ENCODE assay signal across 8 mouse cellular contexts in the genomic region with DNA sequence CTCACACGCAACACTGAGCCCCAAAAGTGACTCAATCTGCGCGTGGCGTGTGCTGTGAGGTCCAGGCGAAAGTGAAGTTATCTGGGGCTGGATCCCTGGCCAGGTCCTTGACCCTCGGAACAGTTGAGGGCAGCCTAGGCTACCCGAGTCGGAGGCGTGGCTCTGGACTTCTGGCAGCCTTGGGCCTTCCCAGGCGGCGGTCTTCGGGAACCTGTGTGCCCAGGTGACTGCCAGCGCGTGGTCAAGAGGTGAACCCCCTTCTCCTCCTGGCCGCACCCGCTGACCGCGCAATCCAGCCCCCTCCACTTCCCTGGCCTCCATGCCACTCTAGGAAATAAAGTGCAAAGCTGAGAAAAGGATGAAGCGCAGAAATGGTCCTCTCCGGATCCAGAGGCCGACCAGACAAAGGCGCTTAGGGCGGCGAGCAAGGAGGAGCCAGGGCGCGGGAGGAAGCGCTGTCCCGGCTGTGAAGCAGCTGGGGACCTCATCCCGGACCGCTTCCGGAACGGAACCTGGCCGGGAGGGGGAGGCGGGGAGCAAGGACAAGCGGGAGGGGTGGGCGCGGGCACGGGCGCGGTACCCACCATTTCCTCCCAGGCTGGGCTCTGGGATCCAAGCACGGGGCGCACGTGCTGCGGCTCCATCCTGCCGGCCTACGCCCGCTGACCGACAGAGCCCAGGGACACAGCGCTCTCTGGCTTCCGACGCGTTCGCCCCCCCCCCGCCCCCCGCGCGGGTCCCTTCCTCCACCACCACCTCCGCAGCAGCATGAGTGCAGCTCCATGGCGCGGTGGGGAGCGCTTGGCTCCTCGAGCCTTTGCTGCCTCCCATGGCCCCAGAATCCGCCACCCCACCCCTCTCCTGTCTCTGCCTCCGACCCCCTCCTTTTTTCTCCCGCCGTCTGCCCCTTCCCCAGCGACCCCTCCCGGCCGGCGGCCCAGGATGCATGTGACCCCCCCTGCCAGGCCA. TPM values are rescaled to one million over a fixed set of nuclear protein-coding genes. Genes with fewer than 3 reads are reported as not detected.
DNase-seq lines count a peak whose midpoint lies in the region; ATAC-seq and TF ChIP-seq lines count a peak whose summit lies in the region.
"Not testable (repeated sequence)": the region's sequence is repeated elsewhere in the genome, so short reads cannot be mapped to it uniquely, and the experiment has no call there.

A gene (minus strand): TSS at position 669 of the 969 bp plus-strand sequence.

- not testable (repeated sequence) for TF ChIP-seq POLR2A in limb, embryonic 14.5 days (IDR thresholded peaks at IDR 0.05; ENCODE audit: borderline replicate concordance, extremely low read depth, insufficient read depth, insufficient read length); small intestine, adult 2 months (IDR thresholded peaks at IDR 0.05; ENCODE audit: low read depth, low read length)

- not testable (repeated sequence) for H3K9me3 ChIP-seq in limb, embryonic 14.5 days (ENCODE audit: control insufficient read depth, low read length); midbrain, embryonic 14.5 days (ENCODE audit: control insufficient read depth, low read length)

- intact Hi-C loops in heart, postnatal 36 days (cut with DNase I) = not testable (repeated sequence)

- H3K27me3 ChIP-seq in limb, embryonic 14.5 days (ENCODE audit: control insufficient read depth, insufficient read depth, low read length); midbrain, embryonic 14.5 days (ENCODE audit: control insufficient read depth, insufficient read depth, low read length); small intestine, adult 2 months (ENCODE audit: control insufficient read depth, insufficient read depth, low read length): not testable (repeated sequence)

- not testable (repeated sequence) for TF ChIP-seq CTCF in small intestine, adult 2 months (IDR thresholded peaks at IDR 0.05; ENCODE audit: extremely low read depth, insufficient read length, insufficient replicate concordance, low read depth, low read length)

- not testable (repeated sequence) for H3K27ac ChIP-seq in limb, embryonic 14.5 days (replicated peaks; ENCODE audit: low read depth, low read length); small intestine, adult 2 months (ENCODE audit: insufficient read depth, low read depth, low read length)
- H3K27ac ChIP-seq in midbrain, embryonic 14.5 days (replicated peaks; ENCODE audit: low read depth, low read length) = peak within 1 kb of the TSS; percentile 74

- peak within 1 kb of the TSS; percentile 39 for H3K4me3 ChIP-seq in limb, embryonic 14.5 days (replicated peaks; ENCODE audit: low read length)
- peak within 1 kb of the TSS; percentile 45 for H3K4me3 ChIP-seq in midbrain, embryonic 14.5 days (replicated peaks; ENCODE audit: low read depth, low read length)
- peak within 1 kb of the TSS; percentile 24; the same call in 1 of the 2 replicates for H3K4me3 ChIP-seq in small intestine, adult 2 months (ENCODE audit: low read depth, low read length)

- peak within 1 kb of the TSS; percentile 60 for H3K4me2 ChIP-seq in limb, embryonic 14.5 days (replicated peaks; ENCODE audit: low read depth, low read length, severe bottlenecking)
- H3K4me2 ChIP-seq in midbrain, embryonic 14.5 days (ENCODE audit: low read length) = peak within 1 kb of the TSS; percentile 67

- DNase-seq in CD4-positive helper T cell, adult 2 months (ENCODE audit: low read depth, low spot score) = peak; percentile 7
- DNase-seq in cerebellum, postnatal 25 days = peak; percentile 11 to 15
- DNase-seq in frontal cortex, postnatal 25 days (ENCODE audit: low spot score in 2 of 2) = peak; percentile 6 to 8
- DNase-seq in heart, postnatal 36 days = peak; percentile 29 to 48
- DNase-seq in kidney, postnatal 14 days = peak; percentile 54
- DNase-seq in limb, embryonic 14.5 days (ENCODE audit: low spot score) = peak; percentile 2
- peak; percentile 47 for DNase-seq in midbrain, embryonic 14.5 days

- ATAC-seq in limb, embryonic 14.5 days (ENCODE audit: low FRiP score, low read depth); midbrain, embryonic 14.5 days (ENCODE audit: low FRiP score, low TSS enrichment): not testable (repeated sequence)

- under 1% methylated on average over 26 of the region's 70 CpGs for WGBS in limb, embryonic 14.5 days
- WGBS in midbrain, embryonic 14.5 days = 2% methylated on average over 58 of the region's 70 CpGs
- 2% methylated on average over 56 of the region's 70 CpGs for WGBS in small intestine, adult 2 months

- not testable (repeated sequence) for H3K4me1 ChIP-seq in limb, embryonic 14.5 days (ENCODE audit: control insufficient read depth, insufficient read depth, low read length); midbrain, embryonic 14.5 days (ENCODE audit: control insufficient read depth, insufficient read depth, low read length); small intestine, adult 2 months (ENCODE audit: control insufficient read depth, insufficient read depth, insufficient read length, low read length)

- H3K9ac ChIP-seq in limb, embryonic 14.5 days (ENCODE audit: low read depth, low read length, severe bottlenecking) = peak within 1 kb of the TSS; percentile 48
- peak within 1 kb of the TSS; percentile 71 for H3K9ac ChIP-seq in midbrain, embryonic 14.5 days (replicated peaks; ENCODE audit: low read length)

- not testable (repeated sequence) for H3K36me3 ChIP-seq in limb, embryonic 14.5 days (ENCODE audit: control insufficient read depth, insufficient read depth, low read length); midbrain, embryonic 14.5 days (ENCODE audit: control insufficient read depth, insufficient read depth, low read length); small intestine, adult 2 months (ENCODE audit: control insufficient read depth, insufficient read depth, low read length)

RNA-seq across cellular contexts. Expression of the gene that starts here (rescaled TPM):
- under 1 TPM in 1 of 2 experiments, not detected in 1; 0.19 TPM for total RNA-seq in heart, postnatal 36 days (2021)
- 2.4 and 2.6 TPM in 2 replicates for polyA plus RNA-seq in limb, embryonic 14.5 days (2012; rRNA removed)
- 0.58 and 1.4 TPM in 2 replicates for polyA plus RNA-seq in limb, embryonic 14.5 days (2014; fragmentation: Nextera tagmentation; extraction: Ambion mirVana)
- 4.9 and 5.6 TPM in 2 replicates for polyA plus RNA-seq in midbrain, embryonic 14.5 days (2014; fragmentation: Nextera tagmentation; extraction: Ambion mirVana)
- not detected in 2 replicates for polyA plus RNA-seq in small intestine, adult 2 months (2012; rRNA removed)

Comparison
In these comparisons a context has a peak if more than half of its experiments do, and no peak if none do; other contexts are left out.
1. Peak in DNase-seq in heart, postnatal 36 days; RNA of the gene not detected or under 1 TPM.
2. DNase-seq: peak in every context shown above with its lines; median percentile 54 in kidney, postnatal 14 days; 47 in midbrain, embryonic 14.5 days; 38 in heart, postnatal 36 days; 13 in cerebellum, postnatal 25 days; 7 in CD4-positive helper T cell, adult 2 months; 7 in frontal cortex, postnatal 25 days; 2 in limb, embryonic 14.5 days.